Mouse (Mus musculus) intestine, embryonic 15.5 days (tissue): ENCODE measurements around the gene Olfr1382. TPM values are rescaled to one million over a fixed set of nuclear protein-coding genes. Genes with fewer than 3 reads are reported as not detected.
"Not testable (repeated sequence)": the region's sequence is repeated elsewhere in the genome, so short reads cannot be mapped to it uniquely, and the experiment has no call there.

Experiments
- ATAC-seq: fragments of 200-750 bp; cut with Nextera tagmentation; 2 replicates; pipeline ENCODE4 v1.8.0; 2017; ENCODE audit warnings: moderate TSS enrichment, moderate library complexity
- H3K27ac ChIP-seq: fragments of 300-500 bp; sonication (generic); 2 replicates; pipeline ENCODE4 v1.5.1; 2015; ENCODE audit warnings: mild to moderate bottlenecking, inconsistent platforms
- H3K27me3 ChIP-seq: fragments of 300-500 bp; sonication (generic); replicated peaks from 2 replicates; pipeline ENCODE4 v1.6.1; 2015; ENCODE audit warnings: inconsistent platforms
- H3K36me3 ChIP-seq: fragments of 300-500 bp; sonication (generic); 2 replicates; pipeline ENCODE4 v1.6.1; 2015; ENCODE audit warnings: inconsistent platforms
- H3K4me1 ChIP-seq: fragments of 300-500 bp; sonication (generic); replicated peaks from 2 replicates; pipeline ENCODE4 v1.6.1; 2015; ENCODE audit warnings: inconsistent platforms
- H3K4me2 ChIP-seq: fragments of 300-500 bp; sonication (generic); replicated peaks from 2 replicates; pipeline ENCODE4 v1.6.1; 2015; ENCODE audit warnings: mild to moderate bottlenecking, inconsistent platforms
- H3K4me3 ChIP-seq: fragments of 300-500 bp; sonication (generic); replicated peaks from 2 replicates; pipeline ENCODE4 v1.5.1; 2015; ENCODE audit warnings: inconsistent platforms
- H3K9ac ChIP-seq: fragments of 300-500 bp; sonication (generic); 2 replicates; pipeline ENCODE4 v1.6.1; 2015; ENCODE audit warnings: inconsistent platforms
- H3K9me3 ChIP-seq: fragments of 300-500 bp; sonication (generic); 2 replicates; pipeline ENCODE4 v1.6.1; 2016; ENCODE audit warnings: inconsistent platforms
- whole genome bisulfite sequencing: fragments of 180-500 bp; shearing (Covaris S2); methylation state at CpG from one replicate; pipeline ENCODE4 v1.1.7; 2015; 5-methylcytosine and 5-hydroxymethylcytosine counted together
- polyA plus RNA-seq: library from polyadenylated mRNA; unstranded; fragments of >200 nt; fragmentation: Nextera tagmentation; extraction: Ambion mirVana; gene quantifications from 2 replicates; pipeline ENCODE4 v1.2.1, GENCODE M21; 2015

The Olfr1382 gene
- polyA plus RNA-seq = not detected in 2 replicates

- Histone ChIP-seq H3K4me1 (no peaks in the 10 kb centered on the region), H3K4me2 (no peak within 1 kb of the TSS), H3K36me3 (no peaks in the 10 kb centered on the region), H3K9me3 (no peaks in the 10 kb centered on the region), H3K9ac (no peak within 1 kb of the TSS), H3K27me3 (no peaks in the 10 kb centered on the region), H3K4me3 (no peak within 1 kb of the TSS), H3K27ac (no peak within 1 kb of the TSS)
- ATAC-seq = no peak
- WGBS = 87% methylated on average over 3 of the region's 3 CpGs
Observed at GRCm38 (mm10) chr11:49527947-49528346, at the start of gene Olfr1382. Gene Olfr1382 (plus strand): TSS chr11:49528247.

GRCm38 (mm10) chr11:49485973-49486372 lies 42.1 kb upstream of the Olfr1382 start:
- H3K4me3 ChIP-seq = no peak overlapping the region
- no peaks in the 10 kb centered on the region for H3K27me3 ChIP-seq
- H3K36me3 ChIP-seq = no peaks in the 10 kb centered on the region
- H3K9ac ChIP-seq = no peak overlapping the region
- H3K4me2 ChIP-seq = no peak overlapping the region
- H3K9me3 ChIP-seq = no peaks in the 10 kb centered on the region
- H3K4me1 ChIP-seq = no peaks in the 10 kb centered on the region
- 51% methylated on average over 4 of the region's 4 CpGs for WGBS
- ATAC-seq = no peak
- no peak overlapping the region for H3K27ac ChIP-seq

GRCm38 (mm10) chr11:49488770-49489169 lies 39.3 kb upstream of the Olfr1382 start, which contains the start of gene Olfr1385:
Gene Olfr1385 (plus strand): TSS chr11:49489070.
- not testable (repeated sequence) for H3K27ac ChIP-seq, H3K27me3 ChIP-seq, ATAC-seq, H3K4me3 ChIP-seq, H3K9me3 ChIP-seq, H3K4me2 ChIP-seq, H3K36me3 ChIP-seq, H3K4me1 ChIP-seq, H3K9ac ChIP-seq
- 58% methylated on average over 1 of the region's 1 CpGs for WGBS

- Histone ChIP-seq H3K36me3 (no peaks in the 10 kb centered on the region), H3K9me3 (no peaks in the 10 kb centered on the region), H3K9ac (no peak overlapping the region), H3K27ac (no peak overlapping the region), H3K4me1 (no peaks in the 10 kb centered on the region), H3K4me2 (no peak overlapping the region), H3K4me3 (no peak overlapping the region), H3K27me3 (no peaks in the 10 kb centered on the region)
- 73% methylated on average over 5 of the region's 5 CpGs for WGBS
- ATAC-seq = no peak
Observed at GRCm38 (mm10) chr11:49518086-49518485, 10.0 kb upstream of the Olfr1382 start.

GRCm38 (mm10) chr11:49519348-49519747 lies 8.7 kb upstream of the Olfr1382 start, which contains the start of gene Olfr1383:
Gene Olfr1383 (plus strand): TSS chr11:49519648.
- Histone ChIP-seq H3K9ac (no peak within 1 kb of the TSS), H3K4me1 (no peaks in the 10 kb centered on the region), H3K4me3 (no peak within 1 kb of the TSS), H3K27me3 (no peaks in the 10 kb centered on the region), H3K4me2 (no peak within 1 kb of the TSS), H3K27ac (no peak within 1 kb of the TSS), H3K36me3 (no peaks in the 10 kb centered on the region), H3K9me3 (no peaks in the 10 kb centered on the region)
- no peak for ATAC-seq

GRCm38 (mm10) chr11:49532761-49533160 lies 4.7 kb downstream of the Olfr1382 start:
- Histone ChIP-seq H3K9ac (no peak overlapping the region), H3K27me3 (no peaks in the 10 kb centered on the region), H3K27ac (no peak overlapping the region), H3K4me1 (no peaks in the 10 kb centered on the region), H3K36me3 (no peaks in the 10 kb centered on the region), H3K4me3 (no peak overlapping the region), H3K4me2 (no peak overlapping the region), H3K9me3 (no peaks in the 10 kb centered on the region)
- no peak for ATAC-seq

GRCm38 (mm10) chr11:49536631-49537030 lies 8.6 kb downstream of the Olfr1382 start:
- WGBS = 84% methylated on average over 2 of the region's 2 CpGs

GRCm38 (mm10) chr11:49543149-49543548 lies 15.1 kb downstream of the Olfr1382 start, which contains the start of gene Olfr1381:
Gene Olfr1381 (plus strand): TSS chr11:49543449.
- not testable (repeated sequence) for H3K9ac ChIP-seq, H3K27ac ChIP-seq, H3K4me2 ChIP-seq, H3K36me3 ChIP-seq, H3K4me3 ChIP-seq, H3K27me3 ChIP-seq, H3K9me3 ChIP-seq, ATAC-seq, H3K4me1 ChIP-seq
- 82% methylated on average over 3 of the region's 3 CpGs for WGBS

More at GRCm38 (mm10) chr11:49536631-49537030, 8.6 kb downstream of the Olfr1382 start:
- H3K36me3 ChIP-seq, H3K4me3 ChIP-seq, H3K27me3 ChIP-seq, H3K4me2 ChIP-seq, H3K9me3 ChIP-seq, ATAC-seq, H3K27ac ChIP-seq, H3K4me1 ChIP-seq, H3K9ac ChIP-seq: not testable (repeated sequence)

GRCm38 (mm10) chr11:49554033-49554432 lies 26.0 kb downstream of the Olfr1382 start:
- not testable (repeated sequence) for H3K9me3 ChIP-seq, H3K36me3 ChIP-seq, H3K4me2 ChIP-seq, H3K4me3 ChIP-seq, H3K27me3 ChIP-seq, H3K9ac ChIP-seq, H3K27ac ChIP-seq, ATAC-seq, H3K4me1 ChIP-seq
- 67% methylated on average over 3 of the region's 3 CpGs for WGBS

- ATAC-seq, H3K4me1 ChIP-seq, H3K36me3 ChIP-seq, H3K4me3 ChIP-seq, H3K27me3 ChIP-seq, H3K27ac ChIP-seq, H3K9me3 ChIP-seq, H3K9ac ChIP-seq, H3K4me2 ChIP-seq: not testable (repeated sequence)
- 81% methylated on average over 5 of the region's 5 CpGs for WGBS
Observed at GRCm38 (mm10) chr11:49556578-49556977, 28.5 kb downstream of the Olfr1382 start, which contains the start of gene Olfr1380. Gene Olfr1380 (plus strand): TSS chr11:49556878.

GRCm38 (mm10) chr11:49575054-49575453 lies 47.0 kb downstream of the Olfr1382 start:
- not testable (repeated sequence) for ATAC-seq, H3K9ac ChIP-seq, H3K27ac ChIP-seq, H3K4me2 ChIP-seq, H3K4me3 ChIP-seq, H3K27me3 ChIP-seq, H3K9me3 ChIP-seq, H3K4me1 ChIP-seq, H3K36me3 ChIP-seq
- 30% methylated on average over 2 of the region's 2 CpGs for WGBS

- H3K36me3 ChIP-seq, H3K4me1 ChIP-seq, H3K4me2 ChIP-seq, ATAC-seq, H3K9me3 ChIP-seq, H3K27ac ChIP-seq, H3K4me3 ChIP-seq, H3K27me3 ChIP-seq, H3K9ac ChIP-seq: not testable (repeated sequence)
- WGBS = 78% methylated on average over 8 of the region's 8 CpGs
Observed at GRCm38 (mm10) chr11:49580452-49580851, 52.4 kb downstream of the Olfr1382 start.
